In genomic region chr4:45084895-45085290, GRCm38 (mm10) we compare ENCODE assay signal across 8 mouse cellular contexts. TPM values are rescaled to one million over a fixed set of nuclear protein-coding genes. Genes with fewer than 3 reads are reported as not detected.
A peak's percentile ranks its signal among the peaks of the same experiment; 100 is the strongest.
DNase-seq lines count a peak whose midpoint lies in the region; ATAC-seq lines count a peak whose summit lies in the region.

No protein-coding gene starts in this region.

- peak overlapping the region; percentile 86 for H3K27ac ChIP-seq in lung, embryonic 15.5 days
- peak overlapping the region; percentile 81 for H3K27ac ChIP-seq in embryonic facial prominence, embryonic 13.5 days
- H3K27ac ChIP-seq in intestine, embryonic 16.5 days (ENCODE audit: low read length): peak overlapping the region; percentile 81
- H3K27ac ChIP-seq in neural tube, embryonic 15.5 days (replicated peaks): peak overlapping the region; percentile 91

- peak overlapping the region; percentile 89 for H3K4me3 ChIP-seq in lung, embryonic 15.5 days
- H3K4me3 ChIP-seq in embryonic facial prominence, embryonic 13.5 days: peak overlapping the region; percentile 91
- H3K4me3 ChIP-seq in intestine, embryonic 16.5 days (ENCODE audit: low read length): peak overlapping the region; percentile 89
- peak overlapping the region; percentile 98 for H3K4me3 ChIP-seq in neural tube, embryonic 15.5 days (replicated peaks)

- peak overlapping the region; percentile 87 for H3K4me2 ChIP-seq in lung, embryonic 15.5 days
- peak overlapping the region; percentile 64 for H3K4me2 ChIP-seq in embryonic facial prominence, embryonic 13.5 days
- peak overlapping the region; percentile 92 for H3K4me2 ChIP-seq in intestine, embryonic 16.5 days (ENCODE audit: low read depth, low read length)
- peak overlapping the region; percentile 63 for H3K4me2 ChIP-seq in neural tube, embryonic 15.5 days

- no peaks in the 10 kb centered on the region for H3K36me3 ChIP-seq in lung, embryonic 15.5 days
- no peaks in the 10 kb centered on the region for H3K36me3 ChIP-seq in embryonic facial prominence, embryonic 13.5 days
- H3K36me3 ChIP-seq in intestine, embryonic 16.5 days (ENCODE audit: control insufficient read depth, insufficient read depth, low read length): no peaks in the 10 kb centered on the region
- H3K36me3 ChIP-seq in neural tube, embryonic 15.5 days: no peaks in the 10 kb centered on the region

- no peak overlapping the region for H3K9ac ChIP-seq in lung, embryonic 15.5 days
- H3K9ac ChIP-seq in embryonic facial prominence, embryonic 13.5 days: peak overlapping the region; percentile 60; the same call in 1 of the 2 replicates
- H3K9ac ChIP-seq in intestine, embryonic 16.5 days (ENCODE audit: low read depth, low read length): peak overlapping the region; percentile 94
- H3K9ac ChIP-seq in neural tube, embryonic 15.5 days (replicated peaks): peak overlapping the region; percentile 98; the same call in 1 of the 2 replicates

- H3K4me1 ChIP-seq in lung, embryonic 15.5 days: peaks cover 18% of the 10 kb centered on the region
- peaks cover 14% of the 10 kb centered on the region for H3K4me1 ChIP-seq in embryonic facial prominence, embryonic 13.5 days
- H3K4me1 ChIP-seq in intestine, embryonic 16.5 days (ENCODE audit: control insufficient read depth, insufficient read depth, low read length): peaks cover 11% of the 10 kb centered on the region
- peaks cover 26% of the 10 kb centered on the region for H3K4me1 ChIP-seq in neural tube, embryonic 15.5 days

- intact Hi-C loops in left cerebral cortex, postnatal 14 days (cut with DNase I): loop anchor here (5.0 kb wide), 1 partner anchor 38 kb away; no protein-coding TSS in a partner anchor

- no peaks in the 10 kb centered on the region for H3K9me3 ChIP-seq in lung, embryonic 15.5 days
- H3K9me3 ChIP-seq in embryonic facial prominence, embryonic 13.5 days: no peaks in the 10 kb centered on the region
- H3K9me3 ChIP-seq in intestine, embryonic 16.5 days (ENCODE audit: control insufficient read depth, low read length): no peaks in the 10 kb centered on the region
- H3K9me3 ChIP-seq in neural tube, embryonic 15.5 days (replicated peaks): no peaks in the 10 kb centered on the region

- DNase-seq in lung, adult 18-20 months: no peak
- no peak for DNase-seq in left cerebral cortex, postnatal 14 days (ENCODE audit: low spot score in 2 of 2)
- no peak for DNase-seq in urinary bladder, postnatal 25 days (ENCODE audit: low spot score)
- no peak for DNase-seq in cerebellum, adult 18-20 months

- WGBS in lung, embryonic 15.5 days: 29% methylated on average over 8 of the region's 8 CpGs
- WGBS in embryonic facial prominence, embryonic 13.5 days: 34% methylated on average over 8 of the region's 8 CpGs
- 35% methylated on average over 8 of the region's 8 CpGs for WGBS in intestine, embryonic 16.5 days
- WGBS in neural tube, embryonic 15.5 days: 48% methylated on average over 8 of the region's 8 CpGs

- H3K27me3 ChIP-seq in lung, embryonic 15.5 days: no peaks in the 10 kb centered on the region
- H3K27me3 ChIP-seq in embryonic facial prominence, embryonic 13.5 days: no peaks in the 10 kb centered on the region
- no peaks in the 10 kb centered on the region for H3K27me3 ChIP-seq in intestine, embryonic 16.5 days (replicated peaks; ENCODE audit: control insufficient read depth, insufficient read depth, low read length)
- H3K27me3 ChIP-seq in neural tube, embryonic 15.5 days (replicated peaks): no peaks in the 10 kb centered on the region

- peak; percentile 29 for ATAC-seq in lung, embryonic 15.5 days (ENCODE audit: borderline replicate concordance, extremely low read depth, low FRiP score, low TSS enrichment)
- ATAC-seq in embryonic facial prominence, embryonic 13.5 days (ENCODE audit: insufficient number of reproducible peaks, insufficient read depth, low FRiP score, low TSS enrichment, low read depth): 0 out of 2 replicates have a peak, but pooled peaks have one; percentile 7
- ATAC-seq in intestine, embryonic 16.5 days: peak; percentile 9
- no peak for ATAC-seq in neural tube, embryonic 15.5 days (ENCODE audit: low FRiP score)

RNA-seq across cellular contexts. Expression of gene Fbxo10, which starts 0.5 kb away (rescaled TPM):
- 12.5 and 13.9 TPM in 2 replicates for polyA plus RNA-seq in lung, embryonic 15.5 days (2015; fragmentation: Nextera tagmentation; extraction: Ambion mirVana)
- 19.8 and 20.0 TPM in 2 replicates for polyA plus RNA-seq in embryonic facial prominence, embryonic 13.5 days (2015; fragmentation: Nextera tagmentation; extraction: Ambion mirVana)
- 7.9 and 8.2 TPM in 2 replicates for polyA plus RNA-seq in intestine, embryonic 16.5 days (2015; fragmentation: Nextera tagmentation; extraction: Ambion mirVana)
- polyA plus RNA-seq in neural tube, embryonic 15.5 days (2015; fragmentation: Nextera tagmentation; extraction: Ambion mirVana): 17.3 and 19.2 TPM in 2 replicates
- total RNA-seq in left cerebral cortex, postnatal 14 days (2021): 10 to 100 TPM; 35.5 to 38.4 TPM

RNA-seq across cellular contexts. Expression of gene Tomm5, which starts 23.0 kb away (rescaled TPM):
- polyA plus RNA-seq in lung, embryonic 15.5 days (2015; fragmentation: Nextera tagmentation; extraction: Ambion mirVana): 183 and 189 TPM in 2 replicates
- 209 and 224 TPM in 2 replicates for polyA plus RNA-seq in embryonic facial prominence, embryonic 13.5 days (2015; fragmentation: Nextera tagmentation; extraction: Ambion mirVana)
- polyA plus RNA-seq in intestine, embryonic 16.5 days (2015; fragmentation: Nextera tagmentation; extraction: Ambion mirVana): 367 and 411 TPM in 2 replicates
- polyA plus RNA-seq in neural tube, embryonic 15.5 days (2015; fragmentation: Nextera tagmentation; extraction: Ambion mirVana): 173 and 206 TPM in 2 replicates
- total RNA-seq in left cerebral cortex, postnatal 14 days (2021): 10 to 100 TPM; 68.3 to 76.1 TPM
